Mouse (Mus musculus) bone marrow macrophage, adult 2 months (primary cell): ENCODE data around the gene Hoxc13.

Source experiments
- CTCF ChIP-seq: IDR thresholded peaks from 2 replicates; pipeline ENCODE4 v1.5.1; 2012; ENCODE audit warnings: low read depth, mild to moderate bottlenecking, low read length, moderate library complexity
- POLR2A ChIP-seq: IDR thresholded peaks from 2 replicates; pipeline ENCODE4 v1.6.1; 2012; ENCODE audit warnings: mild to moderate bottlenecking, low read depth, low read length, borderline replicate concordance

GRCm38 (mm10) chr15:102949696-102950095, 28.8 kb downstream of the Hoxc13 start:
- TF ChIP-seq CTCF (no peak), POLR2A (no peak)
